Mouse (Mus musculus): ENCODE measurements at regions not wholly inside any gene's neighbourhood (a gene's known extent, or its start where the extent isn't known, plus 50 kb on each side); places are given as distances from the start of the nearest gene placed in this dataset.

DNA sequence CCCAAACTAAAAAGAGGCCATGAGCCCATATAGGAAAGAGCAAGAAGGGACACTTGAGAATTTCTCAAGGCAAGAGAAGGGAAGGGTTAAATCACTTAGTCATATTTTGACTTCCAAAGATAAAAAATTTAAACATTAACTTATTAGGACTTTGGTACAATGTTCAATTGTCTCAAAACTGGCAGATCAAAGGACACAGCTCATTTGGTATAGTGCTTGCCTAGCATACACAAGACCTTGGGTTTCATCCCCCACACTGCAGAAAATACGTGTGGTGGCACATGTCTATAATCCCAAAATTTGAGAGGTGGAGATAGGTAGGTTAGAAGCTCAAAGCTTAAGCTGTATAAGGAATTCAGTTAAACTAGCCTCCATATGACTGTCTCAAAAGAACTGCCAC is 658.4 kb upstream of the Pfkp start:
- DNase-seq (ENCODE audit: low spot score in 2 of 2) = no peak

DNA sequence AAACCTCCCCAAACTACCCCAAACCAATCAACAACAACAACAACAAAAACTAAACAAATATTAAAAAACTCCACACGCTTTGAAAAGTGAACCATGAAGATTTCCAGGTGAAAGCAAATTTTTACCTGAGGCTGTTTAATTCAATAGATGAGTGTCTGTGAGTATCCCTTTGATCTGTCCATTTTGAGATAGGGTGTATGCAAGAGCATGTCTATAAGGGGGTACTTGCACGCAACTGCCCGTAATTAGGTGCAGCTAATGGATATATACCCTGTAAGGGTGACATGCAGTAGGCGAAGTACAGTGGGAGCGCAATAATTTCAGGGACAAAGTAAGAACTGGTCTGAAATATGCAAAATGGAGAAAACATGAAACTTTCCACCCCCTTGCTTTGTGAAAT is 658.8 kb upstream of the Pfkp start:
- DNase-seq (ENCODE audit: low spot score in 2 of 2) = no peak

DNA sequence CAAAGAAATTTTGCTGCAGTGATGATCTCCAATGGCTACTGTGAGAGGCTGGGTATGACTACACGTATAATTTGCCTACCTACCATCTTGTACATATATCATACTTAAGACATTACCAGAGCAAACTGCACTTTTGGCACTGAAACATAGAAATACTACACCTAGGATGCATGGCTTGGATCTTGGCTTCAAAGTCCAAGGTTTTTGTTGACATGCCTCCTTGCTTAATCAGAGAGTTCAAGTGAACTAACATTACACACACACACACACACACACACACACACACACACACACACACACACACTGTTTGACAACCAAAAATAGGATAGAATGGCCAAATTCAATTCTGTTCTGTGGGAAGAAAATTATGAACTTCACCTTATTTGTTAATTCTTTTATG is 664.9 kb upstream of the Pfkp start:
- DNase-seq (ENCODE audit: low spot score in 2 of 2) = no peak

DNA sequence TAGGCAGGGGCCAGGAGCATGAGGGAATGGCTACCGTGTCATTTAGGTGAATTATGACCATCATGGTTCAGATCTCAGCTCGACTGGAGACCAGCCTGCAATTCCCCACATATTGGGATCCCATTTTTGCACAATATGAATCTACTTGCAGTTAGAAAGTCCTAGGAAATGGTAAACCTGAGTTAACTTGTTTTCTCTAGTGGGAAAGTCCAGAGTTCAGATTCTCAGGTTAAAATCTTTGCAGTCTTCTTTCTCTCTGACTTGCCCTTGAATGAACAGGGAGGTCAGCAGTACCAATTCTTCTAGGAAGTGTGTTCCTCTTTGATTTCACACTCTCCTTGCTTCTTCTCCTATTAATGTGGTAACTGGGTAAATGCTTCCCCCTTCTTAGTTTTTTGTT is 681.6 kb upstream of the Pfkp start:
- no peak for DNase-seq (ENCODE audit: low spot score in 2 of 2)

DNA sequence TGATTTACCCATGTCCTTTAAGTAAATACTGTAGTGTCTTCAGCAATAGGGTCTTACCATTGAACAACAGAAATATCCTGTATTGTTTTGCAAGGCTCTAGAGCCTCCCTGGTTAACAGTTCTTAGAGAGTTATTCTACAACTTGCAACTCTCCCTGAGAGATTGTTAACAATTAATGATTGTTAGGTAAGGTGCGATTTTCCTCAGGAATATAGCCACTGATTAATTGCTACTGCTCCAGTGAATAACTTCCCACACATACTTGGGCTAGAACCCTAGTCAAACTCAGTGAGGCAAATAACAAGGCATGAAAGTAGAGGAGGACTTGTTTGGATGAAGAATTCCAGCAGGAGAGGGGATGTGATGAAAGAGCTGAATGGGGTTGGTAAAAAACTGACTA is 697.2 kb upstream of the Pfkp start:
- no peak for DNase-seq (ENCODE audit: low spot score in 2 of 2)

DNA sequence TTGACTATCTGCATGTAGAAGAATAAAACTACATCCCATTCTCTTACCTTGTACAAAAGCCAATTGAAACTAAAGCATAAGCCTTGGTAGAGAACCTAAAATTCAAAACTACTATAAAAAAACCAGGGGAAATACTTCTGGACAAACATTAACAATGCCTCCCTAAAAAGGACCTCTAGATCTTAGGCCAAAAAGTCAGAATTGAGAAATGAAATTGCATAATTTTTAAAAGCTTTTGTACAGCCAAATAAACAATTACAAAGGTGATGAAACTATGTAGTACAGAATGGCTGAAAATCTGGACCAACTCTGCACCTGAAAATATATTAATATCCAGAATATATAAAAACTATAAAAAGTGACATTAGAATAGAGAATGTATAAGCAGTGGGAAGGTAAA is 699.9 kb upstream of the Pfkp start:
- DNase-seq (ENCODE audit: low spot score in 2 of 2) = no peak

DNA sequence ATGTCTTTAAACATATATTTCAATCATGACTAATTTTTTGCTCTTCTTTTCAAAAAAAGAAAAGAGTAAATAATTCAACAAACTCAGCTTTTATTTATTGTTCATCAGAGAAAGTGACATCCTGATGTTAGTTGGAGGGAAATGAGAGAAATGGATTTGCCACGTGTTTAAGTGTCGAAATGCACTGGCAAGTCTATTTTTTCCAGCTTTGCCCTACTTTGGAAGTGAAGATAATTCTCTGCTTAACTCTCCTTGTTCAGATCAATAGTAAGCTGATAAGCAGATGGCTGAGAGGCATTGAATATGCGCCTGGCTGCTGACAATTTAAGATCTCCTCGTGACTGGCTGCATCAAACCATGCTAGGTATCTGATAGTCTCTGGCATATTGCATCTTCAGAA is 704.4 kb upstream of the Pfkp start:
- no peak for DNase-seq (ENCODE audit: low spot score in 2 of 2)

DNA sequence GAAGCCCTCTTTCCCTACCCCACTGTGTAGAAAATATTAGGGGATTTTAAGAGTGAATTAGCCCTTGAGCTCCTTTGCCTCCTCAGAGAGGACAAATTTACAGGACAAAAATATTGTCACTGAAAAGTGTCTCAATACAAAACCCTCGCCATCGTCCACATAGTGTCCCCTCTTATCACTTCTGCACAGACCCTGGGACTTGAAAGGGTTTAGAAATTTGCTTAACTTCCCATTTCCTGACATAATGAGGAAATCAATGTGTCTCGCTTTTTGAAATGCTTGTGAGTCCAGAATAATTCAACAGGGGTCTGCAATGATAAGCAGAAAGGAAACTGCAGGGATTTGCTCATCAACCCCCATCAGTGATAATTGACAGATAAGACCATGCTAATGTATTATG is 708.5 kb upstream of the Pfkp start:
- no peak for DNase-seq (ENCODE audit: low spot score in 2 of 2)

DNA sequence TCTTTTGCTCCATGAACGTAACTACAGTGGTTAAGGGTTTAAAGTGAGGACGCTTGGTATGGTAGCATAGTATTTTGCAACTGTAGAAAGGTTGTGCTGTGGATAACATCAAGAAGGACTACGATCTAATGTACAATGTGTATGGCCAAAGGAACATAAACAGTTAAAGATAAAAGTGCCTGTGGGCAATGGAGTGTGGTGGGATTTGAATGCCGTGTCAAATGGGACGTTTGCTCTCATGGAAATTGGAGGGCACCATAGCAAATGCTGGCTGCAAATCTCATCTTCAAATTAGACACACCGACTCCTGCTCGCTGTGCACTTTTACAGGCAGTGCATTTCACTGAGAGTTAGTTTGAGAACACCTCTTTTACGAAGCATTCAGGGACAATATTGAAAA is 725.0 kb upstream of the Pfkp start:
- no peak for DNase-seq (ENCODE audit: low spot score in 2 of 2)

DNA sequence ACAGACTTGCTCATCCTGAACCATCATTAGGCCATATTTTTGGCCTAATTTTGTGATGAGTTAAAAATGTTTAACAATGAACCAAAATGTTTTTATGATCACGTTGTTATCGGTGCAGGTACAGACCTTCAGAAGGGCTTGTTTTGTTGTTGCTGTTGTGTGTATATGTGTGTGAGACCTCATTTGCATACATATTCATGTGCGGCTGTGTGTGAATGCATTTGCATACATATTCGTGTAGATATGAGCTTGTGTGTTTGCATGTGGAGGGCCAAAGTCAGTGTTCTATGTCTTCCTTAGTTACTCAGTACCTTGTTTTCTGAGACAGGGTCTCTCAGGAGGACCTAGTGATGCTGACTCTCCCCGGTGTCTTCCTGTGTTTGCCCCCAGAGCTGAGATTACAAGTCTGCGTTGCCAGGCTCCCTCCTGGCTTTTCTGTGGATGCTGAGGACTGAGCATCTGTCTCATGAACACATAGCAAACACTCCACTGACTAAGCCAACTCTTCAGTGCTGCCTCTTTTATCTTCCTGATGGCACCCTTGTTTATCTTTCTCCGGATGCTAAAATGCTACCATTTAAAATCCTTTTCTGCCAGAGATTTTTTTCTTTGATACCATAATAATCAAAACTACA is 726.5 kb upstream of the Pfkp start:
- peak; percentile 11 to 14 for DNase-seq (ENCODE audit: low spot score in 2 of 2)

DNA sequence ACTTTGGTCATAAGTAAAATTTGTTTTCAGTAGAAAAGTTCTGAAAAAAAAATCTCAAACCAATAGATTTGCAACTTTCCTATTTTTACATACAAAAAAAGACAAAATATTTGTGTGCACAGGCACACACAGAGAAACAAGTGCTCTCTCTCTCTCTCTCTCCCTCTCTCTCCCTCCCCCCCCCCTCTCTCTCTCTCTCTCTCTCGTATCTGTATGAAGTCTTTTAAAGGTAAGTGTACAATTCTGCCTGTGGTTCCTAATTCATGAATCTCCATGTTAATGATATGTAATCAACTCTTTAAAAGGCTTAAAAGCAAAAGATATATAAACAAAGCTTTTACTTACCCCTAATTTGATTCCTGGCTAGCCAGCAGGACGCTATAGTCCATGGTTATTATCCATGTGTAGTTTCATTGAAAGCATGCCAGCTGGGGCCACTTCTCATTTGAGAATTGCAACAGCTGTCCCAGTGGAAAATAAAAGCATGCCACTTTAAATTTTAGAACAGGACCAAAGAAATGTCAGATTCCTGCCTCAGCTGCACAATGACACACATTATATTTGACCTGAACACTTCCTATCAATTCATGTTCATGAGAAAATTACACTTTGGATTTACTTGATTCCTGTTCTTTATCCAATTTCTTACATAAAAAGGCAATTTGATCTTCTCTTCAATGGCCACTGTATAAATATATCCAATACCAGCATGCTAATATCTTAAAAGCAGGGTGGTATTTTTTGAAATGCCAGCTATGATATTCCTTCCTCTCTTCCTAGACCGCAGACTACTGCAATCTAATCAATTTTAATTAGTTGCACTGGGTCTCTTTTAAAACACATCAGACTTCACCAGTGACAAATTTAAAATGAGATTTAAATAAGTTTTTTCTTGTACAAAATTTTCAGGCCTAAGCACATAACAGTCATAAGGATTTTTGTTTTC is 766.0 kb upstream of the Pfkp start:
- no peak for DNase-seq (ENCODE audit: low spot score in 2 of 2)

DNA sequence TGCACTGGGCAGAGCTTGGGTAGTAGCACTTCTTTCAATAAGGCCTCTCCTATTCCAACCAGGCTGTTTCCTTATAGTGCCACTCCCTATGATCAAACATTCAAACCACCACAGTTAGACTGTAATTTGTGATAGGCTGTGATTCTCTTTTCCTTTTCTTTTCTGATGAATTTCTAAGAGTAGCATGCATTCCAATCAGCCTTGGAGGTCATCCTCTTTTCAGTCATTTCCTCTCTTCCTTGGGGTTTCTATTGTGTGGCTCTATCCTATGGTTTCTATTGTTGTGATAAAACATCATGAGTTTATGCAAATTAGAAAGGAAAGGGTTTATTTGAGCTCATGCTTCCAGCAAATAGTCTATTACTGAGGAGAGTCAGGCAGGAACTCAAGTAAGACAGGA is 774.9 kb upstream of the Adarb2 start:
- DNase-seq (ENCODE audit: low spot score in 2 of 2) = no peak

DNA sequence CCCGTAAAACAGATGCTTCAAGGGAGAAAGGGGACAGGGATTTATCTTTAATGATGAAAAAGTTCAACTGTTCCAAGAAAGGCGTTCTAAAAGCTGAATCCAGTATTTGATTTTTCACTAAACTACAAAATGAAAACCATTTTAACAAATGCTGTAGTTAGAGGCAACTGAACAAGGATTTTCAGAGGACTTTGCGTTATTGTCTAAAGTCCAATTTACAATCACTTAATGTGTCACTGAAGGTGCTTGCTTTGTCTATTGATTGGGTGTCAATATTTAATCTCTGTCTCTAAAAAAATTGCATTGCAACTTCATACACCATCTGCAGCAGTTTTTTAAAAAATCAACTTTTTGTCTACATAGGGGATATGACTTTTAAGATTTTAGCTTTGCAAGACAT is 773.4 kb upstream of the Adarb2 start:
- DNase-seq (ENCODE audit: low spot score in 2 of 2) = no peak

DNA sequence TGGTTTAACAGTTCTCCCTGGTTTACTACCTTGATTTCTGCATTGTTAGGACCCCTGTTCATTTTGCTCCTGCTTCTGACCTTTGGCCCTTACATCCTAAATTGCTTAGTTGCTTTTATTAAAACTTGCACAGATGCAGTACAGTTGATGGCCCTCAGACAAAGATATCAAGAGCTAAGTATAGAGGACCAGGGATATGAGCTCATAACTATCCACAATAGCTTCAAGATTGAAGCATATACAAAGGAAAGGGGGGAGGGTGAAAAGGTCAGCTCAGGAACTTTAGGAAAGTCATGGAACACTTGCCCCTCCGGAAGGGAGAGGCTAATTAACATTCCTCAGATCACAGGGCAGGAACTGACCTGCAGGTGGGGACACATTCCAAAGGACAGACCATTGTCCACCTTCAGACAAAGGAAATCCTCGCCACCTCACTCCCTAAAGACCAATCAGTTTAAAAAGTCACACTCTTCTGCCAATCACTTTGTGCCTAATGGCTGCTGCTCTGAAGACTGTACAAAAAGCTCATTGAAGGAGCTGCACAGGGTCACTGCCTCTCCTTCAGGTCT is 751.1 kb upstream of the Adarb2 start:
- no peak for DNase-seq (ENCODE audit: low spot score in 2 of 2)

DNA sequence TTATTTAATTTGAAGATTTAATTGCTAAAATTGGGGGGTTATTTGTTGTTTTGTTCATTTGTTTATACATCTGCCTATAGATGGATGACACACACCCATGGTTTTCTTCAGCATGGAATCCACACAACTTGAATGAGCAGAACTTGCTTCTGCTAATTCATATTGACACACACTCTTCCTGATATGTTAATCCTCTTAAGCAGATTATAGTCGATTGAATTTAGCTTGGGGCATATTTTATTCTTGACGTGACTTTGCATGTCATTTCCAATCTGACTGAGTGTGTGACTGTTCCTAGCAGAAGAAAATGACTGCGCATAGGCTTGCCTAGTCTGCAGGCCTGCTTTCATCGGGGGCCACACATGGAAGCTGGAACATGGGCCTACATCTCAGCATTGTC is 727.0 kb upstream of the Adarb2 start:
- DNase-seq (ENCODE audit: low spot score in 2 of 2) = no peak

DNA sequence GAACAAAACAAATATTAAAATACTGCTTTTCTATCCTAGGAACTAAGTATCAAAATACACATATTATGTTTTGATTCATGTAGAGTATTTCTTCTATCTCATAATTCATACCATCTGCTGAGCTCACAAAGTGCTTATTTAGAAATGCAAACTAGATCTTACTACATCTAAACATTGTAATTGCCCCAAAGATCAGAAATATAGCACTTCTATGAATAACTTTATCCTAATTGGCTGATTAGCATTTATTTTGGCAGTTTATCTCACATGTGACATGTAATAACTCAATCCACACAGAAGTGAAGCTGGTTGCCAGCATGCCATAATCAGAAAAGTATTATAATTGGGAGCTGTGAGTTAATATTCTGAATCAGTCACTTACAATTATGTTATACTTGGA is 684.6 kb upstream of the Adarb2 start:
- no peak for DNase-seq (ENCODE audit: low spot score in 2 of 2)

DNA sequence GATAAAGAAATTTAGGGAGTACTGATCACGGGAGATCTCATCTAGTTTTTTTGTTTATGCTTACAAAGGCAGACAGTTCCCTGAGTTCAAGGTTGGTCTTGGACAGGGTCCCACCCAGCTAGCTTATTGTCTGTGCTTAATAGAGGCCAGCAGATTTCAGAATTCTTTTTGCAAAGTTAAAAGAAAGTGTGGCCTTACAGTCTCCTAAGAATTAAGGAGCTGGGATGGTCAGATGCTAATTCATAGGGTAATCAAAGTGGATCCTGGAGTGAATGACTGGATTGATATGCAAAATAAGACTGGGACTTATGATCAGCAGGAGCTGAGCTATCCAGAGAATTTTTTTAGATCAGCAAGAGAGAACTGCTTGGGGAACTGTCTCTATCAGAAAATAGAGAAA is 678.2 kb upstream of the Adarb2 start:
- DNase-seq (ENCODE audit: low spot score in 2 of 2) = no peak

DNA sequence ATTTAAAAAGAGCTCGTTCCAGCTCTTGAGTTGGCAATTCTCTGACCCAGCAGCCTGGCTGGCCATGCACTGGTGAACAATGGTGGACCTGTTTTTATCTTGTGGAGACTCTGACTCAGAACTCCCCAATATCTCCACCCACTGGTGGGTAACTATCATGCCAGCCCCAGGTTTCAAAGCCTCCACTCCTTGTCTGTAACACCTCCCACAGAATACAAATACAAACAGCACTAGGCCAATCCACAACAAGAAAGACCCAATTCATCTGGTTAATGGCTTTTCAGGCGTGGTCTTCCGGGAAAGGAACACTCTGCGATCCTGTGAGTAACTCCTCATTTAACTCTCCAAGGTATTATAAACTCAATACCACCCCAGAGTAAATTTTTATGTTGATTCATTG is 663.8 kb upstream of the Adarb2 start:
- DNase-seq (ENCODE audit: low spot score in 2 of 2) = no peak

DNA sequence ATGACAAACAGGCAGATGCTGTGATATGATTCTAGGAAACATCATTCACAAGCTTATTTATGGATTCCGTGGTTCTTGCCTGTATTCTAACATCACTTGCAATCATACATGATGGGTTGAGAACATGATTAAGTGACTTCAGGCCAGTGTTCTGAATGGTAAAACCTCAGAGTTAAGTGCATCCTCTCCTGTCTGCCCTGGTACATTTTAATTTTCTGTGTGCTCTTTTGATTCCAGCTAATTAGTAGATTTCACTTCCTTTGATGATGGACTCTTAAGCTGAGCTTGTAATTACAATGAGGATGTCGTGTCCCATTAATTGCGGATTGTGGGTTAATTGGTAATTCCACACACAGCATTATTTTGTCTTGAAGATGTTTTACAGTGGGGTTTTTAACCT is 618.6 kb upstream of the Adarb2 start:
- no peak for DNase-seq (ENCODE audit: low spot score in 2 of 2)

Measured in layer of hippocampus, postnatal 10 days (tissue).